Mouse (Mus musculus) intestine, postnatal 0 days (tissue): ENCODE measurements around the gene Sfxn5. TPM values are rescaled to one million over a fixed set of nuclear protein-coding genes. Genes with fewer than 3 reads are reported as not detected.

Experiments used
- ATAC-seq: fragments of 200-750 bp; cut with Nextera tagmentation; 2 replicates; pipeline ENCODE4 v1.8.0; 2017; ENCODE audit warnings: mild to moderate bottlenecking, moderate TSS enrichment, moderate library complexity
- H3K27ac ChIP-seq: fragments of 300-500 bp; sonication (generic); 2 replicates; pipeline ENCODE4 v1.5.1; 2014; ENCODE audit warnings: mild to moderate bottlenecking, low read depth, low read length, moderate library complexity
- H3K27me3 ChIP-seq: fragments of 300-500 bp; sonication (generic); replicated peaks from 2 replicates; pipeline ENCODE4 v1.6.1; 2014; ENCODE audit warnings: low read length, mixed read lengths; ENCODE audit not compliant: control insufficient read depth, insufficient read depth
- H3K36me3 ChIP-seq: fragments of 300-500 bp; sonication (generic); 2 replicates; pipeline ENCODE4 v1.6.1; 2014; ENCODE audit warnings: mild to moderate bottlenecking, moderate library complexity; ENCODE audit not compliant: control insufficient read depth, insufficient read depth
- H3K4me1 ChIP-seq: fragments of 300-500 bp; sonication (generic); replicated peaks from 2 replicates; pipeline ENCODE4 v1.6.1; 2014; ENCODE audit warnings: antibody characterized with exemption, low read length, mixed read lengths; ENCODE audit not compliant: control insufficient read depth, insufficient read depth
- H3K4me2 ChIP-seq: fragments of 300-500 bp; sonication (generic); replicated peaks from 2 replicates; pipeline ENCODE4 v1.6.1; 2014; ENCODE audit warnings: low read depth, mild to moderate bottlenecking, moderate library complexity
- H3K4me3 ChIP-seq: fragments of 300-500 bp; sonication (generic); 2 replicates; pipeline ENCODE4 v1.5.1; 2014; ENCODE audit warnings: low read depth, low read length
- H3K9ac ChIP-seq: fragments of 300-500 bp; sonication (generic); 2 replicates; pipeline ENCODE4 v1.6.1; 2014; ENCODE audit warnings: mild to moderate bottlenecking, low read depth, low read length
- H3K9me3 ChIP-seq: fragments of 300-500 bp; sonication (generic); 2 replicates; pipeline ENCODE4 v1.6.1; 2016; ENCODE audit warnings: mixed run types; ENCODE audit not compliant: control insufficient read depth
- CTCF ChIP-seq: sonication (generic); IDR thresholded peaks from 2 replicates; pipeline ENCODE4 v1.5.1; 2016; ENCODE audit warnings: low read depth, mild to moderate bottlenecking, control low read depth, antibody characterized with exemption, moderate library complexity
- WGBS: fragments of 180-500 bp; shearing (Covaris S2); extraction: QIAGEN DNeasy Blood & Tissue Kit; methylation state at CpG from one replicate; pipeline ENCODE4 v1.1.7; 2014; 5-methylcytosine and 5-hydroxymethylcytosine counted together
- polyA plus RNA-seq: library from polyadenylated mRNA; unstranded; fragments of >200 nt; fragmentation: Nextera tagmentation; extraction: Ambion mirVana; gene quantifications from 2 replicates; pipeline ENCODE4 v1.2.1, GENCODE M21; 2015

Gene Sfxn5
- polyA plus RNA-seq, 1 experiment from 2014 or later: 3.4 TPM

GRCm38 (mm10) chr6:85231469-85231868 is 101.8 kb downstream of the Sfxn5 start:
- no peak for TF ChIP-seq CTCF
- Histone ChIP-seq H3K4me2 (no peak overlapping the region), H3K9ac (no peak overlapping the region), H3K4me1 (0 out of 2 replicates have a peak, but pooled peaks cover 3% of the 10 kb centered on the region), H3K27me3 (no peaks in the 10 kb centered on the region), H3K9me3 (no peaks in the 10 kb centered on the region), H3K36me3 (no peaks in the 10 kb centered on the region), H3K4me3 (no peak overlapping the region), H3K27ac (no peak overlapping the region)
- ATAC-seq: no peak
- 54% methylated on average over 6 of the region's 6 CpGs for WGBS

GRCm38 (mm10) chr6:85230762-85231161 is 102.5 kb downstream of the Sfxn5 start:
- H3K27ac ChIP-seq: no peak overlapping the region
- 27% methylated on average over 3 of the region's 3 CpGs for WGBS
- no peak overlapping the region for H3K4me2 ChIP-seq
- TF ChIP-seq CTCF: no peak
- no peak overlapping the region for H3K4me3 ChIP-seq
- H3K4me1 ChIP-seq: 0 out of 2 replicates have a peak, but pooled peaks cover 3% of the 10 kb centered on the region
- no peak overlapping the region for H3K9ac ChIP-seq
- H3K36me3 ChIP-seq: no peaks in the 10 kb centered on the region
- H3K27me3 ChIP-seq: no peaks in the 10 kb centered on the region
- ATAC-seq: peak; percentile 65; the same call in 1 of the 2 replicates
- no peaks in the 10 kb centered on the region for H3K9me3 ChIP-seq

- no peaks in the 10 kb centered on the region; the same call in 1 of the 2 replicates for H3K36me3 ChIP-seq
- ATAC-seq: no peak
- no peaks in the 10 kb centered on the region for H3K9me3 ChIP-seq
- no peak overlapping the region for H3K4me3 ChIP-seq
- TF ChIP-seq CTCF: no peak
- WGBS: 44% methylated on average over 2 of the region's 2 CpGs
- no peak overlapping the region for H3K9ac ChIP-seq
- H3K4me1 ChIP-seq: 0 out of 2 replicates have a peak, but pooled peaks cover 3% of the 10 kb centered on the region
- no peaks in the 10 kb centered on the region for H3K27me3 ChIP-seq
- no peak overlapping the region for H3K27ac ChIP-seq
- H3K4me2 ChIP-seq: no peak overlapping the region
Observed at GRCm38 (mm10) chr6:85227520-85227919, 105.7 kb downstream of the Sfxn5 start.

GRCm38 (mm10) chr6:85226570-85226969 is 106.7 kb downstream of the Sfxn5 start:
- WGBS: 87% methylated on average over 9 of the region's 9 CpGs

GRCm38 (mm10) chr6:85224442-85224891 is 108.8 kb downstream of the Sfxn5 start:
- Histone ChIP-seq H3K4me2 (no peak overlapping the region), H3K9ac (no peak overlapping the region), H3K27ac (no peak overlapping the region), H3K4me1 (no peaks in the 10 kb centered on the region), H3K9me3 (no peaks in the 10 kb centered on the region), H3K36me3 (no peaks in the 10 kb centered on the region; the same call in 1 of the 2 replicates), H3K4me3 (no peak overlapping the region), H3K27me3 (no peaks in the 10 kb centered on the region)
- WGBS: 70% methylated on average over 15 of the region's 15 CpGs
- no peak for ATAC-seq
- no peak for TF ChIP-seq CTCF

More at GRCm38 (mm10) chr6:85226570-85226969, 106.7 kb downstream of the Sfxn5 start:
- Histone ChIP-seq H3K4me2 (no peak overlapping the region), H3K9me3 (no peaks in the 10 kb centered on the region), H3K4me3 (no peak overlapping the region), H3K36me3 (no peaks in the 10 kb centered on the region; the same call in 1 of the 2 replicates), H3K27me3 (no peaks in the 10 kb centered on the region), H3K9ac (no peak overlapping the region), H3K4me1 (0 out of 2 replicates have a peak, but pooled peaks cover 3% of the 10 kb centered on the region), H3K27ac (no peak overlapping the region)
- ATAC-seq: no peak
- no peak for TF ChIP-seq CTCF

GRCm38 (mm10) chr6:85223498-85224150 is 109.6 kb downstream of the Sfxn5 start:
- no peak overlapping the region for H3K4me2 ChIP-seq
- H3K4me3 ChIP-seq: no peak overlapping the region
- H3K36me3 ChIP-seq: no peaks in the 10 kb centered on the region; the same call in 1 of the 2 replicates
- no peaks in the 10 kb centered on the region for H3K9me3 ChIP-seq
- H3K27ac ChIP-seq: no peak overlapping the region
- H3K4me1 ChIP-seq: no peaks in the 10 kb centered on the region
- no peak for TF ChIP-seq CTCF
- H3K27me3 ChIP-seq: no peaks in the 10 kb centered on the region
- ATAC-seq: no peak
- no peak overlapping the region for H3K9ac ChIP-seq
- 69% methylated on average over 14 of the region's 14 CpGs for WGBS
